Mouse (Mus musculus) neural tube, embryonic 11.5 days (tissue): ENCODE measurements at regions not wholly inside any gene's neighbourhood (a gene's known extent, or its start where the extent isn't known, plus 50 kb on each side); places are given as distances from the start of the nearest gene placed in this dataset.
A peak's percentile ranks its signal among the peaks of the same experiment; 100 is the strongest.

ENCODE experiments used
- ATAC-seq: fragments of 200-750 bp; cut with Nextera tagmentation; 2 replicates; pipeline ENCODE4 v1.8.0; 2017; ENCODE audit warnings: moderate number of reproducible peaks, mild to moderate bottlenecking, moderate TSS enrichment, moderate library complexity; ENCODE audit not compliant: insufficient read depth, low FRiP score, low TSS enrichment
- DNase-seq: peaks from one replicate; pipeline ENCODE4 v3.0.0-alpha.2; 2015; ENCODE audit warnings: low spot score
- H3K27ac ChIP-seq: fragments of 300-500 bp; sonication (generic); 2 replicates; pipeline ENCODE4 v1.5.1; 2014; ENCODE audit warnings: low read depth, mild to moderate bottlenecking, low read length
- H3K27me3 ChIP-seq: fragments of 300-500 bp; sonication (generic); 2 replicates; pipeline ENCODE4 v1.6.1; 2014; ENCODE audit warnings: mild to moderate bottlenecking, low read length, mixed read lengths; ENCODE audit not compliant: control insufficient read depth, insufficient read depth
- H3K36me3 ChIP-seq: fragments of 300-500 bp; sonication (generic); 2 replicates; pipeline ENCODE4 v1.6.1; 2014; ENCODE audit warnings: mild to moderate bottlenecking, low read length, moderate library complexity, mixed read lengths; ENCODE audit not compliant: control insufficient read depth, insufficient read depth
- H3K4me1 ChIP-seq: fragments of 300-500 bp; sonication (generic); 2 replicates; pipeline ENCODE4 v1.6.1; 2014; ENCODE audit warnings: low read length, mixed read lengths; ENCODE audit not compliant: control insufficient read depth, insufficient read depth
- H3K4me2 ChIP-seq: fragments of 300-500 bp; sonication (generic); 2 replicates; pipeline ENCODE4 v1.6.1; 2014; ENCODE audit warnings: low read depth, mild to moderate bottlenecking, moderate library complexity
- H3K4me3 ChIP-seq: fragments of 300-500 bp; sonication (generic); 2 replicates; pipeline ENCODE4 v1.5.1; 2014; ENCODE audit warnings: low read depth, low read length
- H3K9ac ChIP-seq: fragments of 300-500 bp; sonication (generic); 2 replicates; pipeline ENCODE4 v1.6.1; 2014; ENCODE audit warnings: mild to moderate bottlenecking, low read length
- H3K9me3 ChIP-seq: fragments of 300-500 bp; sonication (generic); 2 replicates; pipeline ENCODE4 v1.6.1; 2016; ENCODE audit warnings: low read length; ENCODE audit not compliant: control insufficient read depth
- WGBS: fragments of 180-500 bp; shearing (Covaris S2); extraction: QIAGEN DNeasy Blood & Tissue Kit; methylation state at CpG from one replicate; pipeline ENCODE4 v1.1.7; 2014; 5-methylcytosine and 5-hydroxymethylcytosine counted together

DNA sequence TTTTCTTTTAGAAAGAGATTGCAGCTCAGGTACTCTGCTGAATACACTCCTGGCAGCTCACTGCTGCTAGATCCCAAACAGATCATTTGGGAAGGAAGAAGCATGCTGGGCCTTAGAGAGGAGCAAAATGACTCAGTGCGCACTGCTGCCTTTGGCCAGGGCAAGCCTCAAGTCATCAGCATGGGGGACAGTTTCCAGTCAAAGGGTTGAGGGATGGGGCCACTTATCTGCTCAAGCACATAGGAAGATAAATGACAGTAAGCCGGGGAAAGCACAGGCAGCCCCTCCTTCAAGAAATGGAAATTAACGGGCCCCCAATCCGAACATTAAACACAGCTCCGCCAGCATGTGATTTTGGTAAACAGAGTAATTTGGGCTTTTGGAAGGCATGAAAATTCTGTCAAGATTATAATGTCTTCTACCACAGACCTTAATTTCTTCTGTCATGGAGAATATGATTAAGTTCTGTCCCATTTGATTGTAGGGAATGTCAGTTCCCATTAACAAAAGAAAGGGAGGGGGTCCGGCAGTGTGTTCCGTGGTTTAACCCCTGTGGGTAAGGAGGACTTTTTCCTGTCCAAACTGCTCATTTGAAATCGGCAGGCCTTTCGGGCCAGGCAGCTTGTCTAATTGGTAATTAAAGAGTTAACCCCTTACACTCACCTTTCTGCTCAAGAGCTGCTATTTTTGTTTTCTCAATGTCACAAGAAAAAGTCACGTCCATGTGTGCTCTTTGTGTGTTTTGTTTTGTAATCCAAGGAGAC is 199.3 kb downstream of the Dhx15 start:
- H3K9me3 ChIP-seq = no peaks in the 10 kb centered on the region
- peak overlapping the region; percentile 20 for H3K4me2 ChIP-seq
- 19% methylated on average over 10 of the region's 10 CpGs for WGBS
- peak; percentile 20 for DNase-seq
- no peak for ATAC-seq
- H3K4me1 ChIP-seq = no peaks in the 10 kb centered on the region
- H3K9ac ChIP-seq = no peak overlapping the region
- H3K36me3 ChIP-seq = no peaks in the 10 kb centered on the region
- no peaks in the 10 kb centered on the region for H3K27me3 ChIP-seq
- H3K27ac ChIP-seq = no peak overlapping the region
- no peak overlapping the region for H3K4me3 ChIP-seq

DNA sequence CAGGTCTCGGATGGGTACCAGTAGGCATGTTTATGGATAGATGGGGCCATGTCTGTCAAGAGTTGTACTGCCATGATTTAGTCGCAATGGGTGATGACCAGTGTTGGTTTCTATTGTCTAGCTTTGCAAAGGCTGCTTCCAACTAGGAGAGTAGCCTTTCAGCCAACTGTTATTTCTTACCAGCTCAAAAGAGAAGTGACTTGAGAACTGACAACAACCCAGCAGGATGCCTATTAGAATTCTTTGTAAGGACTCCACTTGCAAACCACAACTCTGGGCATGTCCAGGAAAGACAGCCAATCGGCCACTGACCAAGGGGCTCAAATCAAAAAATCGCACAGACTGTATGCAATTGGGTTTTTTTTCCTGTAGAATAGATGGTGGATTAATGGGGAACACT is 200.9 kb downstream of the Dhx15 start:
- no peaks in the 10 kb centered on the region for H3K9me3 ChIP-seq
- no peak for DNase-seq
- H3K4me1 ChIP-seq = no peaks in the 10 kb centered on the region
- H3K9ac ChIP-seq = no peak overlapping the region
- H3K36me3 ChIP-seq = no peaks in the 10 kb centered on the region
- 32% methylated on average over 4 of the region's 4 CpGs for WGBS
- no peak overlapping the region for H3K4me3 ChIP-seq
- H3K27me3 ChIP-seq = no peaks in the 10 kb centered on the region
- H3K4me2 ChIP-seq = no peak overlapping the region
- no peak overlapping the region for H3K27ac ChIP-seq
- 0 out of 2 replicates have a peak, but pooled peaks have one; percentile 9 for ATAC-seq

GRCm38 (mm10) chr5:51988913-51989312 is 201.4 kb downstream of the Dhx15 start:
- Histone ChIP-seq H3K9me3 (no peaks in the 10 kb centered on the region), H3K4me1 (no peaks in the 10 kb centered on the region), H3K4me3 (no peak overlapping the region), H3K27me3 (no peaks in the 10 kb centered on the region), H3K27ac (no peak overlapping the region), H3K4me2 (no peak overlapping the region), H3K9ac (no peak overlapping the region), H3K36me3 (no peaks in the 10 kb centered on the region)
- ATAC-seq (no peak), DNase-seq (no peak)
- 72% methylated on average over 6 of the region's 6 CpGs for WGBS

DNA sequence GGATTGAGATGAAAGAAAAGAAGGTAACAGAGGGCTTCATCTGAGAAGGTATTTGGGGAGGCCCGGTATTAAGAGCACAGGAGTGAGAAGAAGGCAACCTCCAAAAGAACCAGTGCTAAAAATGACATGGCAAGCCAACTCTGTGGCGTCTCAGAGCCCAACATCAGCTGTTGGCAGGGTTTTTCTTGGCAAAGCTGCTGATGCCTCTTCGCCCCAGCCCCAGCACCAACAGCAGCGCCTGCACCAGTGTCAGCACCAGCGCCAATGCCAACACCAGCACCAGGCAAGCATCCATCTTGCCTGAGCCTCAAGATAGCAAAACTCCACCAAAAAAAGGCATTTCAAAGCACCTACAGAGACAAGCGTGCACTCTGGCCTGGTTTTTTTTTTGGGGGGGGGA is 205.3 kb downstream of the Dhx15 start:
- Histone ChIP-seq H3K4me3 (no peak overlapping the region), H3K36me3 (no peaks in the 10 kb centered on the region), H3K27me3 (no peaks in the 10 kb centered on the region), H3K27ac (no peak overlapping the region), H3K9ac (no peak overlapping the region), H3K4me1 (no peaks in the 10 kb centered on the region), H3K4me2 (no peak overlapping the region), H3K9me3 (no peaks in the 10 kb centered on the region)
- DNase-seq (no peak), ATAC-seq (no peak)
- 91% methylated on average over 6 of the region's 6 CpGs for WGBS

DNA sequence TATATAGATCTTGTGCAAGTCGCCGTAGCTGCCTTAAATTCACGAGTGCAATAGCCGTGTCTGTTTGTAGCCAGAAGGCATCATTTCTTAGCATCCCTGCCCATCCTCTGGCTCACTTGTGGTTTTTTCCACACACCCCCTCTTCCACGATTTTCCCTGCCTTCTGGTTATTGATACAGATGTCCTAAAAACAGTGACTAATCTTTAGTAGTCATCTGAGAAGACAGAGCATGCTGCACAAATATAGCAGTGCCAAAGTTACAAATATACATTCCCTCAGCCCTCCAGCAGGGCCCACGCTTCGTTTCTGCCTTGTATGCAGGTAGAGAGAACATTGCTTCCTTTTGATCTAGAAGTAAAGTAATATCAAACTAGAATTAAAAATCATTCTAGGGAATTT is 207.5 kb downstream of the Dhx15 start:
- Histone ChIP-seq H3K4me3 (no peak overlapping the region), H3K9ac (no peak overlapping the region), H3K27ac (no peak overlapping the region), H3K36me3 (no peaks in the 10 kb centered on the region), H3K4me1 (no peaks in the 10 kb centered on the region), H3K4me2 (no peak overlapping the region), H3K27me3 (no peaks in the 10 kb centered on the region), H3K9me3 (no peaks in the 10 kb centered on the region)
- WGBS = 92% methylated on average over 7 of the region's 7 CpGs
- ATAC-seq (no peak), DNase-seq (no peak)

DNA sequence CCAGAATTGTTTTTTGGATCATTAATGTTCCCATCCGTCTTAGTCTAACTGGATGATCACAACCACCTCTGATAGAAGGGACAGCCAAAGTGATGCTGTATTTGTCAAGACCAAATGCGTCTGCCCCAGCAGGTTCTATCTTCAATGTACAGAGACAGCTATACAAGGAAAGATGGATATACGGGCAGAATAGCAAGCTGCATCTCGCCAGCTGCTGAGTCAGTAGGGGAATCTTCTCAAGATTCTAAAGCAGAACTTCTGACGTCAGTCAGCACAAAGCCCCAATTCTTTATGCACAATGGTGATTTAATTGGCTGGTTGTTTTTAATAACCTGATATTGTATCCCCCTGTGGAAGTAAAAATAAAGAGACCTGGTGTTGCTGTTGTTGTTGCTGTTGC is 209.4 kb downstream of the Dhx15 start:
- Histone ChIP-seq H3K4me2 (no peak overlapping the region), H3K9me3 (no peaks in the 10 kb centered on the region), H3K27me3 (no peaks in the 10 kb centered on the region), H3K36me3 (no peaks in the 10 kb centered on the region), H3K4me1 (no peaks in the 10 kb centered on the region), H3K9ac (no peak overlapping the region), H3K27ac (no peak overlapping the region), H3K4me3 (no peak overlapping the region)
- no peak for DNase-seq
- WGBS = 76% methylated on average over 5 of the region's 5 CpGs
- no peak for ATAC-seq

GRCm38 (mm10) chr5:51952499-51952898 is 237.8 kb downstream of the Dhx15 start:
- Histone ChIP-seq H3K27me3 (no peaks in the 10 kb centered on the region), H3K4me2 (no peak overlapping the region), H3K9me3 (no peaks in the 10 kb centered on the region), H3K27ac (no peak overlapping the region), H3K9ac (no peak overlapping the region), H3K4me3 (no peak overlapping the region), H3K36me3 (no peaks in the 10 kb centered on the region), H3K4me1 (no peaks in the 10 kb centered on the region)
- DNase-seq (no peak), ATAC-seq (no peak)
- WGBS = 81% methylated on average over 5 of the region's 5 CpGs

DNA sequence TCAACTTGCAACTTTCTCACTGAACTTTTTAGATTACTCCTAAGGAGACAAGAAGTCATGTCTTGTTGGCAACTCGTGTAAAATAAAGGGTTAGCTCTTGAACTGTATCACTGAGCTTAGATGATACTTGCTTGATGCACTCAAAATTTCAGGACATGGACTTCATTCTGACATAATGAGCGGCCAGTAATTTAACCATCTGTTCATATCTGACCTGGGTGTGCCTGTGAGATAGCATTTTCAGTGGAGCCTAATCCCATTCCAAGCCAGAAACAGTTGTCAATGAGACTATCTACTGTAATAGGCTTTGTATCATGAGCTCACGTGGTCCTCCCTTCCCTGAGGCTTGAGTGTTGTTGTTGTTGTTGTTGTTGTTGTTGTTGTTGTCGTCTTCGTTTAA is 240.3 kb downstream of the Dhx15 start:
- ATAC-seq (no peak), DNase-seq (no peak)
- H3K4me1 ChIP-seq = no peaks in the 10 kb centered on the region
- H3K27ac ChIP-seq = no peak overlapping the region
- 86% methylated on average over 5 of the region's 5 CpGs for WGBS
- no peaks in the 10 kb centered on the region for H3K27me3 ChIP-seq
- H3K9me3 ChIP-seq = no peaks in the 10 kb centered on the region
- no peaks in the 10 kb centered on the region for H3K36me3 ChIP-seq
- no peak overlapping the region for H3K9ac ChIP-seq
- no peak overlapping the region for H3K4me2 ChIP-seq
- H3K4me3 ChIP-seq = no peak overlapping the region

GRCm38 (mm10) chr5:51946062-51946461 is 244.3 kb downstream of the Dhx15 start:
- no peak overlapping the region for H3K4me3 ChIP-seq
- H3K27me3 ChIP-seq = no peaks in the 10 kb centered on the region
- no peaks in the 10 kb centered on the region for H3K4me1 ChIP-seq
- no peak overlapping the region for H3K9ac ChIP-seq
- no peak overlapping the region for H3K4me2 ChIP-seq
- DNase-seq = no peak
- H3K36me3 ChIP-seq = no peaks in the 10 kb centered on the region
- no peak for ATAC-seq
- H3K9me3 ChIP-seq = no peaks in the 10 kb centered on the region
- WGBS = 94% methylated on average over 3 of the region's 3 CpGs
- no peak overlapping the region for H3K27ac ChIP-seq
